Mouse (Mus musculus): ENCODE measurements around the gene Atp8a1.

Gene Atp8a1

DNA sequence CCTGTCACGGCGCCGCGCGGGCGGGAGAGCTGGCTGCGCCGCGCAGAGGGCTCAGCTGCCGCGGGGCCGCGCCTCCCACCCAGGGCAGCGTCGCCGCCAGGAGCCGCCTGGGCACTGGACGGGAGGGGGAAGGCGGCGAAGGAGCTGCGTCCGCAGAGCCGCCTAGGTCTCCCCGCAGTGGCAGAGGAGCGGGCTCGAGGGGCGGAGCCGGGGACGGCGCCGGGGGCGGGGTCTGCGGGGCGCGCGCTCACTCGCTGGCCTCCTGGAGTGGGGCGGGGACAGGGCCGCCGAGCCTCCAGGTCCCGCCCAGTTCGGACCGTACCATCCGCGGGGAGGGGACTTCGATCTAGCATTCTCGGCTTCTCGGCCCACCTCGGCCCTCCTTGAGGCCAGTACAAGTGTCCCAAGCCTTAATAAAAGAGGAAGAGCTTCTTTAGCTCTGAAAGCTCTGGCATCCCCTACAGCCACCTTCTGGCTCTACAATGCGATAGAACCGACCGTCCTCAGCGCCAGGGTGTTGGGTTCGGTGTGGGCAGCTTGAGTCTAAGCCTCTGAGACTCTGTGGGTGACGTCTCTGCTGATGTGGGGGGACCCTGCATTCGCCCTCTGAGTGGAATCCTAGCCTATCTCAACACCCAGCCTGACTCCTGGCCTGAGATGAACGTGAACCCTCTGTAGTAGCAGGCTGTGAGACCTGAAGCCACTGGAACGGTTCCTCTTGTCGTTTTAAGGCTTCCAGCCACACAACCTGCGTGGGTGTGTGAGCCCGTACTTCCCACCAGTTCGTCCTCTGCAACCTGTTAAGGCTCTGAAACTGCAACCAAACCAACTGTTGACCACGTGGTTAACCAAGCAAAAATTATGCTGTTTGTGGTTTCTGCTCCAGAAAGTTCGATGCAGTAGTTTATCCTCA lies at the start of gene Atp8a1:
Gene Atp8a1, minus strand, starts transcription at position 182 of the 913 bp plus-strand sequence.
- DNase-seq = peak; percentile 99 to 100

DNA sequence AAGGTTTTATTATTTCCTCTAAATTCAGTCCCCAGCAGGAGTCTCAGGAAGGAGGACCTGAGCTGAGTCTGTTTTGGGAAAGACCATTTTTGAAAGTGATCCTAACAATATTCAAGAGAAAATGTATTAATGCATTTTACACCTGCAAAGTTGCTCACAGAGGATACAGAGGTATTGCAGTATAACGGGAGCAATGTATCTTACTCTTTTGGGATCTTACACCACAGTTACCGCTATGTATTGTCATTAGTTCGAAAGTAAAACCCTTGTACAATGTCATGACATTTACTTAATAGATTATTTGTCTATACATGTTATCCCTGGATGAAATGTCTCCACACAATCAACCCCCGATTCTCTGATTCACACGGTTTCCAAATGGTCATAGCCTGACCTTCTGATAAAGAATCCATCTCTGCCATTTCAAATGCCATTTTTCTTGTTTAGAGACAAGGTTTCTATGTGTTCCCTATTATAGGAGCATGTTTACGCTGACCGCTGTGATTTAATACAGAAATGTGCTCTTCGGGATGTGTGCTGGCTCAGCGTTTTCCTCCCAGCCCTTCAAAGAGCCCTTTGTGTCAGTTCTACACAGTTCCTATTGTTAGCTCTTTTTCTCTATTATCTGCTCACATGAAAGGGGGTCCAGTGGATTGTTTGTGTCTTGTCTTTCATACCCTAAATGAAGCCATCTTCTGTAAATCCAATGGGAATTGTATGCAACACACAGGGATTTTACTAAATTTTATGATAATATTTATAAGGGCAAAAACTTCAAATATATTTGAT lies 37.4 kb upstream of the Atp8a1 start:
- no peak for DNase-seq

DNA sequence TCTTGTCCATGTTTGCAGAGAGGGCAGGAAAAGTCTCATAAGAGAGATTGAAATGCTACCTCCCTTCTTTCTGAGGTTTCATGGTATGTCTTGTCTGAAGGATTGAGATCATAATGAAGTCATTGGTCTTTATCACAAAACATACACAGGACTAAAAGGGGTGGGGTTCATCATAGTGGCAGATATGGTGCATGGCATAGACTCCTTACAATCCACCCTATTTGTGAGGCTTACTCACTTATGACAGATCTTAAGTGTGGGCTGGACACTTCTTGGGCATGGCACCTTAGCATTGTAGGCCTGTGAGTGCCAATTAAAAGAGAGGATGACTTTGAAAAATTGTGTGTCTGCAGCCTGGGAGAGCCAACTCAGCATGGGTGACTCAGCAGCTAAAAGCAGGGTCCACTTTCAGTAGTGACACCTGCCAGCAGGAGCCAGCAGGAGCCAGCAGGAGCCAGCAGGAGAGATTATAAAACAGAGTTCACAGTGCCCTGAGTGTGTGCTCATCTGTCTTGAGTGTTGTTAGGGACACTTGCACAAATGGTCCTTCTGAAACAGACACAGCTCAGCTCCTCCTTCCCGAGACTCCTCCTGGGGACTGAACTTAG lies 36.4 kb upstream of the Atp8a1 start:
- DNase-seq = peak; percentile 10 to 31

DNA sequence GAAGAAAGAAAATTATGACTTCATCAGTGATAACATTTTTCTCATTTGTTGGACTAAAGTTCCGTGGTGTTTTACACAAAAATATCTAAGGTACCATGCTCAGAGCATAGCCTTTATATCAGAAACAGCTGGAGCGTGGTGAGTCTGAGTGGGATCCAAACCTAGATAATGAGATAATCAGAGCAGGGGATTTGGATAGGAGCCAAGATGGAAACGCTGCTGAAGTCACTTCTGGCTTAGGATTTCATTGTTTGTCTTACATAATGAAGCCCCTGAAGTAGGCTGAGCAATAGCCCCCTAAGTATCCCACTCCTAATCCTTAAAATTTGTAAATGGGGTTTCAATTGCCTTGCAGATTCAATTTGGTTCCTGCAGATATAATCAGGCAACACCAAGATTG lies 24.2 kb upstream of the Atp8a1 start:
- no peak for DNase-seq

DNA sequence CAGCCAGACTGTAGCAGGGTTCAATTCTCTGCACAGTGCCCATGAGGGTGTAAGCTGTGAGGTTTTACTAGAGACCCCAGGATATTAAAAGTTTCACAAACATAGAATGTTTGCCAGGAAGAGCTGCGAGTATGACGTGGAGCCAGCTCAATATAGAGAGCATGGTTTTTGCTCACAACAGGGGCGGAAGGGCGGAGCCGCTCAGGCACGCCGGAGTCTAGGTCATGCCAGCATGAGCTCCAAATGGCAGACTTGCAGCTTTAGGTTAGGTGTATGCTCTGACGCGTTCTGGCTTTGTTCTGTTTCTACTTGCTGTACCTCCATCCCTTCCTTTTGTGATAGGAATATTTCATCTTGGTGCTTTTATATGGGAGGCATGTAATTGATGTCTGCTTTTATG lies 19.0 kb upstream of the Atp8a1 start:
- DNase-seq = no peak

DNA sequence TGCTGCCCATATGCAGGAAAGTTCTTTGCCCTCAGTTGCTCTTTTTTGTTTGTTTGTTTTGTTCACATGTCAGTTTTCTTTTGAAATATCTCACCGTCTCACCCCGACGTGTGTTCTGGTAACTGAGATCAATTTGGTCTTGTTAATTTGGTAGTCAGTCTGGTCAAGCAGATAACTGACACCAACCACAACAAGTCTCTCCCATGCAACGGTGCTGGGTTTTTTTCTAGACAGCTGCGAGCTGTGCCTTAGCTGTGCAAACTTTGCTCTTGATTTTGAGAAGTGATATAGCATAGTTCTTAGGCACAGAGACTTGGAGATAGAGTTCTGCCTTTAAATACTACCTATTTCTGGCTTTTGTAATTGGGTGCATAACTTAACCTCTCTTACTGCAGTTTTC lies 18.4 kb upstream of the Atp8a1 start:
- DNase-seq = no peak

DNA sequence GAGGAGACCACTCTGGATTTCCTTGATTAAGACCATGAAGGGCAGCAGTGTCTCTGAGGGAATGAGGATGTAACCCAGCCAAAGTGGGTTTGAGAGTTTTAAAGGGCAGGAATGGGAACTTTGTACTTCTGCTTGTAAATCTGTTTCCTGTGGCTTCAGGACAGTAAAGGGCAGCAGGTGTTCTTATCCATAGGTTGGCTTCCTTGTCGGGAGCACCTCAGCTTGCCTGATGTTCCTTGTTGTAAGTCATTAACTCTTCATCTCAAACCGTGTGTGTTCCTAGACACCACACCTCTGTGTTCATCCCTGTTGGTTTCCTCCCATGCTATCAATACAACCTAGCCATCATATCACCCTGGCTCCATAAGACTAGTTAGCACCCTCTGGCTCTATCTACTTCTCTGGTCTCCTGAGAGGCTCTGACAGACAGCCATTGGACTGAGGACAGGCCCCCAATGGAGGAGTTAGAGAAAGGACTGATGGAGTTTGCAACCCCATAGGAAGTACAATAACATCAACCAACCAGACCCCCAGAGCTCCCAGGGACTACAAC lies 17.4 kb upstream of the Atp8a1 start:
- DNase-seq = no peak

DNA sequence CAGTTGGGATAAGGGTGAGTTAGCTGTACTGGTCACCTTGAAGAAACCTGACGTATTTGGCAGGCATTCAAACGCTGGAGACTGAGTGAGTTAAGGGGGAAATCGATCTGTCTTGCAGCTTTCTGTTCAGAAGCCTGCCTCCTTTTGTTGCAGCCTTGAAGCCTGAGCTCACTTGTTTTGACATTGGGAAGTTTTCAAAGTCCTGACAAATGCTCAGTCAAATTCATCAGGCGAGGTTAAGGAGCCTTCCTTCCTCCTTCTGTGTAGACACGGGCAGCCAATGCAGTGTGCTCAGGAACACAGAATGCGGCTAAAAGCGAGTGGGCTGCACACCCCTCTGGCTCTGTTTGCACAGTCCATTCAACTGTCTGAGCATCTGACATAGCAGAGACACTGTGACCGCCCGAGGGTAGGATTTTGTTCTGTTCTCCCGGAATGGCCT lies 16.7 kb upstream of the Atp8a1 start:
- DNase-seq = no peak

DNA sequence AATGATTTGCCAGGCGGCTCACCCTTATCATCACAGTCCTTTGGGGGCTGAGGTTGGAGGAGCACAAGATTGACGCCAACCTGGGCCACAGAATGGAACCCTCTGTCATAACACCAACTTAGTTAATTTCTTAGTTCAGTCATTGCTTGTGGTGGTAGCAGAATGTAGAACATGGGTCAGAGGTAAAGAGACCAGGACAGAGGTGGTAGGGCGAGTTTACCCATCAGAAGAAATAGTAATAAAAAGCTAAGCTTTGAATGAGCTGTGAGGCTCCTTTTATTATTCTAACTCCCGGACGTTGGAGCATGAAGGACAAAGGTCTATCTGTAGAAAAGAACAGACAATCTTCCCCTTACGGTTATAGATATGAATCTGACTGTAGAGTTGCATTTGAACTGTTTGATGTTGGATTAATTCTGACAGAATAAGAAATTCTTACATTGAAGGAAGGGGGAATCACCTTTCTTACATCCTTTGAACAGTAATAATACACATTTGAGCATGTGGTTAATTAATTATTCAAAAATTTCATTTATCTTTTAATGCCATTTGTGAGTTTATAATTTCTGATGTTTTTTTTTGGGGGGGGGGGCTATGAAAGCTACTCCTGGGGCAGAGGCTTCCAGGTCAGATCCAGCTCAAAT lies 7.9 kb upstream of the Atp8a1 start:
- DNase-seq = no peak

DNA sequence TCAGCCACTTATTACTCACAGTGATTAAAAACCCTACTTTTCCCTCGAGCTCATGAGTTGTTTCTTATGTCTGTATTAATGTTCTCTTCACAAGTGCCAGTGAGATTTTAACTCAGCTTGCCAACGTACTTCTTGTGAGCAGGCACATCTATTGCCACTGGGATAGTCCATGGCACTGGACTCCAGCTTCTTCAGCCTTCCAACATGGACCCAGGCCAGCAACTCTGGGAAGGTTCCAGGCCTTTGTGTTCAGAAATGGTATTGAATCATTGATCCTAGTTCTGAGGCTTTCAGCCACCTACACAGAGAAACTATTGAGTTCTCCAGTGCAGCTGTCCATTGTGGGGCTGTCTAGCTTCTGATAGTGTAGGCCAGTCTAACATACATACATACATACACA lies 5.6 kb upstream of the Atp8a1 start:
- no peak for DNase-seq

DNA sequence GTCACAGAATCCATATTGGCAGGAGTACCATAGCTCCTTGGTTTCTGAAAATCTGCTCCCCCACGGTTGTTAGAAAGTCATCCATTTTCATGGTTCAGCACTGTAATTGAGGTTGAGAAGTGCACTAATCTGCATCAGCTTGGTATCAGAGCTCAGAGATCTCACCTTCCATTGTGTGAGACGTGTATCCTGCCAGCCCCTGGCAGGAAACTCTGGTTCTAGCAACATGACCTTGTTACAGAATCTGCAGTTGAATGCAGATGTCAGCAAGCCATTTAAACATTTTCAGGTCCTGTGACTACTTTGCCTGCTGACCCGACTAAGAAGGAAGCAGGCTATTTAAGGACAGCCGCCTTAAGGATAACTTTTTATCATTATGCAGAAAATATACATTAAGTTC lies 2.2 kb upstream of the Atp8a1 start:
- DNase-seq = no peak

DNA sequence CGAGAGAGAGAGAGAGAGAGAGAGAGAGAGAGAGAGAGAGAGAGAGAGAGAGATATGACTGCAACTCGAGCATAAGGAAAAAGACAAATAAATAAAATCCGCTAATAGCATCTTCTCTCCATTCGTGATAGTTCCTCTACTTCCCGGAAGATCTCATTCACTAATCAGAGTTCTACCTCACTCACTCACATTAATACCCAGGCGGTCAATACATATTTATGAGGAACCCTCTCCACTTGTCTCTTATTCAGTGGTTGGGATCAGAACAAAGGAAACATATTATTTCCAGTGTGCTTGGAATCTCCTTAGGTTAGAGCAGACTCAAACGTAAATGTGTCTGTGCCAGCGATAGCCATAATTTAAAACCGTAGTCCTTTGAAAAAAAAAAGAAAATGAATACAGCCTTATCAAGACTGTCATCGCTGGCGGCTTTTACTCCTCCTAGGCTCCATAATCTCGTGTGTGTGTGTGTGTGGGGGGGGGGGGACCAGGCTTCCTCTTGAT lies 1.3 kb upstream of the Atp8a1 start:
- DNase-seq = no peak

DNA sequence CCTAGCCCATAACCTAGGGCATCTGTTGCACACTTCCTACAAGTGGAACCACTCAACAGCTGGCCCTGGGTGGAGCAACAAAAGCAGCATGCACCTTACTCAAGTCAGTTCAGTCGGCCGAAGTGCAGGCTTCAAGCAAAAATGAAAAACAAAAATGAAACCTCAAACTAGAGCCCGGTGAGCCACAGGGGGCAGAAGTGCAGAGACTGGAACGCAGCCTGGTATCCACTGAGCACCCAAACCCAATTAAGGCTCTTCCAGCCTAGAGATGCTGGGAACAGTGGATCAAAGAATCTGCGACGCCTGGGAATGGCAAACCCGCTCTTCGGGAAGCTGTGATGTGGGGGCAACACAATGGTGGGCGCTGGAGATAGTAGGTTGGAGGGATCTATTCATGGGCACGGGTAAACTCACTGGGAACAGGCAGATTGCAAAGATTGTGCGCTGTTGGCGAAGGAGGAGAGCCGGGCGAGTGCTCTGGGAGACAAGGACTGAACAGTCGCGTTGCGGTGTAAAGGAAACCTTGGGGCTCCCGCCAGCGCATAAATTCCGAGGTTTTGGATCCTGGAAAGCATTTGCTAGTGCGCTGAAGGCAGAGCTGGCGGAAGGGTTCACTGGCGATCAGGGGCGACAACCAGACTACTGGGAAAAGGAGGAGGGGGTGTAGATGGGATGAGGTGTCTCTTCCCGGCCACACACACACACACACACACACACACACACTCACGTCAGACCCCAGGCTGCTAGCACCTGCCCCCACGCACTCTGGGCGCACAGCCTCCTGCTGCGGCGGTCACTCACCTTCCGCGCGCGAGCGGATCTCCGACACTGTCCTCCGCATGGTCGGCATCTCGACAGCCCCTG lies 641 bp downstream of the Atp8a1 start:
- peak; percentile 55 to 65 for DNase-seq

DNA sequence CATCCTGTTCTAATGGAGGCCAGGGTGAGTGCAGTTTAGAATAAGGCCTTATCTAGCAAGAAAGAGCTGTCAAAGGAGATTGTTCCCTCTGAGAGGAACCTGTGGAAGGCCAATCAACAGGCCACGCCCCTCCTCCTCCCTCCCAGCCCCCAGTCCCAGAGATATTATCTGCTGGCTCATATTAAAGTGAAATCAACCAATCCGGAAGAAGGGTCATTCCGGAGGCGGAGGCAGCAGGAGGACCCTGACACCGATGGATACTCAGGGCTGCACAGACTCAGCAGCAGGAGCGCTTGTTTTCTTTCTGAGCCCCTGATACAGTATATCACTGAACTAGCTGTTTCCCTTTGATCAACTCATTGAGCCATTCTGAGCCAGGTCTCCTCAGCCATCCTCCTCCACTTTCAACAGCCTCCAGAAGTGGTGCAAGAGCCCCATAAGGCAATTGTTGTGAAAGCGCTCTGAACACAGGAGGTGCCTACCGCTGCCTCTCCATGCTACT lies 2.0 kb downstream of the Atp8a1 start:
- DNase-seq = peak; percentile 53 to 57

DNA sequence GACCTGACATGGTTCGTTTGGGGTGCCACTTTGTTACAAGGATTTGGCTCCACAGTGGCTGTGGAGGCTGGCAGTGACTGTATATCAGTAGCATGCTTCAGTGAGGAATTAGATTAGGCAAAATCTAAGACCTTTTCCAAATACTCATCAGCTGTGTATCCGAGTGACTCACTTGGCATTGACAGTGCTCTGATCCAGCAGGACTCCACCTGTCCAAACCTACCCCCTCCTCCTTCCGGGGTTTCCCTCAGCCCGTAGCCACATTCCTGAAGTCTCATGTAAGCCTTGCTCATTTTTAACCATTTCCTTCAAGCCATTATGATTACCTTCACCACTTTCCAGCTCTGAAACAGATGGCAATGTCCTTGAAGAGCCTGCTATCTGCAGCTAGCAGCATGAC lies 3.2 kb downstream of the Atp8a1 start:
- DNase-seq = peak in 1 of 2 experiments; percentile 29

DNA sequence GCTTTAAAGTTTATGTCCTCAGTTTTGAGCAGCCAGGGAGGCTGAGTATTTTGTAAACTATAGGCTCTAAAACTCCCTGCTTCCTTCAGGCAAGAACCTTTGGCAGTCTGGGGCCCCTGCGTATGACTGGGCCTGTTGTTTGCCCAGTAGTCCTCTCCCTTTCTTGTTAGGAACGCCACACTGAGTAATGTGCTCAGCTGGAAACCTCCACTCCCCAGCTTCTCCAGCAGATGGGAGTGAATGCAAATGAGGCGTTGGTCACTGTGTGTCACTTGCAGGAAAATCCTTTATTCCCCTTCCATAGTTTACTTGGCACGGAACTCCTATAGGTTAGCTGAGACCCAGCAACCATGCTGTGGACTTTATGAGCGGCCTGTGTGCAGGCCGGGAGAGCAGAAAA lies 4.9 kb downstream of the Atp8a1 start:
- DNase-seq = peak in 1 of 2 experiments; percentile 25

DNA sequence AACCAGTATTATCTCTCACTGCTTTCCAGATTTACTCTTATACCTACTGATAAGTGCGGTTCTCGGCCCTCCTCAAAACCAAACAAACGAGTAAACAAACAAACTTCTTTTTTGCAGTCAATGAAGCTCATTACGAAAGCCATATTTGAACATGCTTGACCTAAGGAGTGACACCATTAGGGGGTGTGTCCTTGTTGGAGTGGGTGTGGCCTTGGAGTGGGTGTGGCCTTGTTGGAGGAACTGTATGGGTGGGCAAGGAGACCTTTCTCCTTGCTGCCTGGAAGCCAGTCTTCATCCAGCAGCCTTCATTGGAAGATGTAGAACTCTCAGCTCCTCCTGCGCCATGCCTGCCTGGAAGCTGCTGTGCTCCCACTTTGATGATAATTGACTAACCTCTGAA lies 13.4 kb downstream of the Atp8a1 start:
- DNase-seq = no peak

DNA sequence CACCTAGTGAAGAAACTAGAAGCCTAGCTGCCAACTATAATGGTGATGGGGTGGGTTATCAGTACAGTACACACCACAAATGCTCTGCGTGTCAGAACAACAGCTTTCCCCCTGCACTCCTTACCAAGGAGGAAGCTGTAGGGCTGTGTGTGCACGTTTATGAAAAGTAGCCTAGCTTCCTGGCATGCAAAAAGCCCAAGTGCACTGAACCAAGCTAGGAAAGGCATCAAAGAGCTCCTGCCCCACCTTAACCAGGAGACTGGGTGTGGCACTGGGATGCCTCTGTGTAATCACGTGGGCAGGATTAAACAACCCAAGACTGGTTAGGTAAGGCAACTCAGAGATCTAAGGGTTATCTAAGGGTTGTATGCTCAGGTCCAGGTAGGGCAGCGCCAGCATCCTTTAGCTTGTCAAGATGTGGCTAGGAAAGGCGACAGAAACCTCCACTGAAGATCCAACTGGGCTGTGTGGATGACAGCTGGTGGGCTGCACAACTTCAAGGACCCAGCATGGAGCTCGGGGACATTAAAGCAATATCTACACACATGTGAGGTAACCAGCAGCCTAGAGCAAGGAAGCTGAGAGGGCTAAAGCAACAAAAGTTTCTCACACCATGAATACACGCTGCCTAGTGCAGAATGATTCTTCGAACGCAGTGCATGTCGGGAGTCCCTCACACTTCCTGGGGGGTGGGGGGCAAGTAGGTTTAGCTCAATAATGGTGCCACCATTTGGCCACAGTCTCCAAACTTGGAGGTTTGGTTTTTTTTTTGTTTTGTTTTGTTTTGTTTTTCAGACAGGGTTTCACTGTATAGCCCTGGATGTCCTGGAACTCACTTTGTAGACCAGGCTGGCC lies 15.7 kb downstream of the Atp8a1 start:
- DNase-seq = no peak

DNA sequence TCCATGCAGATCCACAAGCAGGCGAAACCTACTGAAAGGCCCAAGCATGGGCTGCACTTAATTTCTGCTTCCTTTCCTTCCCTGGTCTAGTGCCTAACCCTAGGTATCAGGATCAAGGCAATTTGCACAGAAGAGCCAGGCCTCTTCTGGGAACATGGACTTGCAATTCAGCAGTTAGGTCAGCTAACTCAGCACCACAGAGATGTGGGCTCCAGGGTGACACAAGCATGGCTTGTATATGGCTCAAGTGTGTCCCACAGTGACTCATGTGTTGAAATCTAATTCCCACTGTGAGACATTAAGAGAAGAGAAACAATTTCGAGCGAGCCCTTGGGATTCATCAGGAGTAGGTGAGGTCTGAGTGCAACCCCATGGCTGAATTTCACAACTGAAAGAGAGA lies 18.9 kb downstream of the Atp8a1 start:
- DNase-seq = no peak

DNA sequence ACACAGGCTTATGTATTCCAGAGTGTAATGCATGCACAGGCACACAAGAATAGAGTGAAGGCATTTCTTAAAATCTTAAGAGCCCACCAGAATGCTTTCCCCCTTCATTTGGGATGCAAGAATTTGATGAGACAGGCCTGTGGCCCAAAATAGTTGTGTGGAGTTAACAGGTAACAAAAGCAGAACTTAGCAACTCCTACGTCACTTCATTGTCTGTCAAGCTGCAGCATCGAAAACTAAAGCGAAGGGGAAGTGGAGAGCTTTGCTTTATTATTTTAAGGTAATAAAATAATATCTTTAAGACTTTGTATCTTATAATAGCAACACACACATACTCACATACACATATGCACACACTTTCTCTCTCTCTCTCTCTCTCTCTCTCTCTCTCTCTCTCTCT lies 20.3 kb downstream of the Atp8a1 start:
- no peak for DNase-seq
